Mouse (Mus musculus) midbrain, embryonic 14.5 days (tissue): ENCODE measurements at regions not wholly inside any gene's neighbourhood (a gene's known extent, or its start where the extent isn't known, plus 50 kb on each side); places are given as distances from the start of the nearest gene placed in this dataset.
"Not testable (repeated sequence)": the region's sequence is repeated elsewhere in the genome, so short reads cannot be mapped to it uniquely, and the experiment has no call there.

ENCODE experiments used
- ATAC-seq: fragments of 200-750 bp; cut with Nextera tagmentation; 2 replicates; pipeline ENCODE4 v1.8.0; 2017; ENCODE audit warnings: moderate number of reproducible peaks, moderate library complexity; ENCODE audit not compliant: low FRiP score, low TSS enrichment
- DNase-seq: peaks from one replicate; pipeline ENCODE4 v3.0.0-alpha.2; 2015
- H3K27ac ChIP-seq: fragments of 300-500 bp; sonication (generic); replicated peaks from 2 replicates; pipeline ENCODE4 v1.5.1; 2014; ENCODE audit warnings: mild to moderate bottlenecking, low read depth, low read length, moderate library complexity
- H3K27me3 ChIP-seq: fragments of 300-500 bp; sonication (generic); 2 replicates; pipeline ENCODE4 v1.6.1; 2014; ENCODE audit warnings: low read length, control low read depth, mixed read lengths; ENCODE audit not compliant: control insufficient read depth, insufficient read depth
- H3K36me3 ChIP-seq: fragments of 300-500 bp; sonication (generic); 2 replicates; pipeline ENCODE4 v1.6.1; 2014; ENCODE audit warnings: low read length, control low read depth; ENCODE audit not compliant: control insufficient read depth, insufficient read depth
- H3K4me1 ChIP-seq: fragments of 300-500 bp; sonication (generic); 2 replicates; pipeline ENCODE4 v1.6.1; 2014; ENCODE audit warnings: mild to moderate bottlenecking, antibody characterized with exemption, low read length, control low read depth; ENCODE audit not compliant: control insufficient read depth, insufficient read depth
- H3K4me2 ChIP-seq: fragments of 300-500 bp; sonication (generic); 2 replicates; pipeline ENCODE4 v1.6.1; 2014; ENCODE audit warnings: mild to moderate bottlenecking, low read length, moderate library complexity
- H3K4me3 ChIP-seq: fragments of 300-500 bp; sonication (generic); replicated peaks from 2 replicates; pipeline ENCODE4 v1.5.1; 2014; ENCODE audit warnings: low read depth, low read length
- H3K9ac ChIP-seq: fragments of 300-500 bp; sonication (generic); replicated peaks from 2 replicates; pipeline ENCODE4 v1.6.1; 2014; ENCODE audit warnings: mild to moderate bottlenecking, low read length, moderate library complexity
- H3K9me3 ChIP-seq: fragments of 300-500 bp; sonication (generic); 2 replicates; pipeline ENCODE4 v1.6.1; 2016; ENCODE audit warnings: low read length, control low read depth, mixed read lengths; ENCODE audit not compliant: control insufficient read depth
- WGBS: fragments of 180-500 bp; shearing (Covaris S2); extraction: QIAGEN DNeasy Blood & Tissue Kit; methylation state at CpG from one replicate; pipeline ENCODE4 v1.1.7; 2014; 5-methylcytosine and 5-hydroxymethylcytosine counted together

DNA sequence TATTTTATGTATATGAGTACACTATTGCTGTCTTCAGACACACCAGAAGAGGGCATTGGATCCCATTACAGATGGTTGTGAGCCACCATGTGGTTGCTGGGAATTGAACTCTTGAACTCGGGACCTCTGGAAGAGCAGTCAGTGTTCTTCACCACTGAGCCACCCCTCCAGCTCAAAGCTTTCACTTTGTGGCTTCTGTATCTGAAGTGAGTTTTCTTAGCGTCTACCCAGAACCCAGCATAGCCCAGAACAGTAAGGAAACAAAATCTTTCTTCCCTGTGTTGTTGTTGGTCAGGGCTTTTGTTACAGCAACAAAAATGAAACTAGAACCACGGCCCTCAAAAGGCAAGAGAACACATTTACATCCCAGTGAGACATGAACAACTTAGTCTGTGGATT, 66.5 kb upstream of the Cpm start:
- not testable (repeated sequence) for DNase-seq, H3K27me3 ChIP-seq, H3K4me2 ChIP-seq, H3K36me3 ChIP-seq, ATAC-seq, H3K4me1 ChIP-seq, H3K27ac ChIP-seq, H3K4me3 ChIP-seq, H3K9ac ChIP-seq, H3K9me3 ChIP-seq
- WGBS, result 88% methylated on average over 3 of the region's 3 CpGs

- H3K4me3 ChIP-seq, result no peak overlapping the region
- ATAC-seq (no peak), DNase-seq (no peak)
- no peak overlapping the region for H3K27ac ChIP-seq
- H3K9ac ChIP-seq, result no peak overlapping the region
- no peak overlapping the region for H3K4me2 ChIP-seq
- H3K27me3 ChIP-seq, result no peaks in the 10 kb centered on the region
- H3K9me3 ChIP-seq, result no peaks in the 10 kb centered on the region
- no peaks in the 10 kb centered on the region for H3K36me3 ChIP-seq
- 91% methylated on average over 13 of the region's 13 CpGs for WGBS
- H3K4me1 ChIP-seq, result no peaks in the 10 kb centered on the region
Observed at GRCm38 (mm10) chr10:117561909-117562849, 67.1 kb upstream of the Cpm start.

GRCm38 (mm10) chr10:117561279-117561820, 68.0 kb upstream of the Cpm start:
- Histone ChIP-seq H3K4me2 (no peak overlapping the region), H3K9ac (no peak overlapping the region), H3K27ac (no peak overlapping the region), H3K36me3 (no peaks in the 10 kb centered on the region), H3K4me1 (no peaks in the 10 kb centered on the region), H3K4me3 (no peak overlapping the region), H3K9me3 (no peaks in the 10 kb centered on the region), H3K27me3 (no peaks in the 10 kb centered on the region)
- ATAC-seq (no peak), DNase-seq (no peak)
- 80% methylated on average over 5 of the region's 5 CpGs for WGBS

DNA sequence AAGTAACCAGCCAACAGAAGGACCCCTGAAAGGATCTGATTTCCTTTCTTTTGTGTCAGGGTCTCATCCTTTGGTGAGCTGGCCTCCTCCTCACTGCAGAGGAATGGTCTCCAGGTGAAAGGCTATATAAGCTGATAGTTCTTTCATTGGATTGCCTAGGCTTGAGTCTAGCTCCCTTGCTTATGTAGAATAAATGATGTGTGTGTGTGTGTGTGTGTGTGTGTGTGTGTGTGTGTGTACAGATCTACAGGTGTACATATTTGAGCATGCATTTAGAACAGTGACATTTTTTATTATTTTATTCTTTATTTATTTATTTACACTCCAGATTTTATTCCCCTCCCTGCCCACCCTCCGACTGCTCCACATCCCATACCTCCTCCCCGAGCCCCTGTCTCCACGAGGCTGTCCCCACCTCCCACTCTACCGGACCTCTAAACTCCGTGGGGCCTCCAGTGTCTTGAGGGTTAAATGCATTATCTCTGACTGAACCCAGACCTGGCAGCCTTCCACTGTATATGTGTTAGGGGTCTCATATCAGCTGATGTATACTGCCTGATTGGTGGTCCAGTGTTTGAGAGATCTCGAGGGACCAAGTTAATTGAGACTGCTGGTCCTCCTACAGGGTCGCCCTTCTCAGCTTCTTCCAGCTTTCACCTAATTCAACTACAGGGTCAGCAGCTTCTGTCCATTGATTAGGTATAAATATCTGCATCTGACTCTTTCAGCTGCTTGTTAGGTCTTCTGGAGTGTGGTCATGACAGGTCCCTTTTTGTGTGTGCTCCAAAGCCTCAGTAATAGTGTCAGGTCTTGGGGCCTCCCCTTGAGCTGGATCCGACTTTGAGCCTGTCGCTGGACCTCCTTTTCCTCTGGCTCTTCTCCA, 68.7 kb upstream of the Cpm start:
- Histone ChIP-seq H3K4me2 (no peak overlapping the region), H3K4me1 (no peaks in the 10 kb centered on the region), H3K9ac (no peak overlapping the region), H3K27me3 (no peaks in the 10 kb centered on the region), H3K36me3 (no peaks in the 10 kb centered on the region), H3K4me3 (no peak overlapping the region), H3K9me3 (no peaks in the 10 kb centered on the region), H3K27ac (no peak overlapping the region)
- DNase-seq (no peak), ATAC-seq (no peak)
- WGBS, result 82% methylated on average over 9 of the region's 9 CpGs

GRCm38 (mm10) chr10:117559615-117560395, 69.5 kb upstream of the Cpm start:
- no peaks in the 10 kb centered on the region for H3K36me3 ChIP-seq
- ATAC-seq, result no peak
- 0 out of 2 replicates have a peak overlapping the region, but pooled peaks have one; percentile 10 for H3K4me2 ChIP-seq
- H3K4me1 ChIP-seq, result no peaks in the 10 kb centered on the region
- no peak overlapping the region for H3K9ac ChIP-seq
- DNase-seq, result peak; percentile 21
- WGBS, result 44% methylated on average over 17 of the region's 17 CpGs
- H3K27me3 ChIP-seq, result no peaks in the 10 kb centered on the region
- no peak overlapping the region for H3K27ac ChIP-seq
- H3K4me3 ChIP-seq, result no peak overlapping the region
- no peaks in the 10 kb centered on the region for H3K9me3 ChIP-seq

GRCm38 (mm10) chr10:117558891-117559614, 70.2 kb upstream of the Cpm start:
- H3K9me3 ChIP-seq, result no peaks in the 10 kb centered on the region
- DNase-seq (no peak), ATAC-seq (no peak)
- 89% methylated on average over 24 of the region's 24 CpGs for WGBS
- no peak overlapping the region for H3K27ac ChIP-seq
- no peaks in the 10 kb centered on the region for H3K4me1 ChIP-seq
- no peak overlapping the region for H3K9ac ChIP-seq
- H3K36me3 ChIP-seq, result no peaks in the 10 kb centered on the region
- no peak overlapping the region for H3K4me2 ChIP-seq
- H3K27me3 ChIP-seq, result no peaks in the 10 kb centered on the region
- H3K4me3 ChIP-seq, result no peak overlapping the region

- Histone ChIP-seq H3K27ac (no peak overlapping the region), H3K27me3 (no peaks in the 10 kb centered on the region), H3K9ac (no peak overlapping the region), H3K36me3 (no peaks in the 10 kb centered on the region), H3K4me1 (no peaks in the 10 kb centered on the region), H3K4me3 (no peak overlapping the region), H3K9me3 (no peaks in the 10 kb centered on the region), H3K4me2 (no peak overlapping the region)
- DNase-seq, result no peak
- ATAC-seq, result no peak
- WGBS, result 95% methylated on average over 5 of the region's 5 CpGs
Observed at GRCm38 (mm10) chr10:117558292-117558800, 71.0 kb upstream of the Cpm start.
